Mouse (Mus musculus) ES-E14 (cell line): ENCODE results near the gene Tm9sf4.

ENCODE experiments used
- CHD2 ChIP-seq: IDR thresholded peaks from 2 replicates; pipeline ENCODE4 v1.6.1; 2014; ENCODE audit warnings: mild to moderate bottlenecking, low read depth, low read length, inconsistent platforms
- MAFK ChIP-seq: IDR thresholded peaks from 2 replicates; pipeline ENCODE4 v1.6.1; 2014; ENCODE audit warnings: mild to moderate bottlenecking, low read depth, low read length, inconsistent platforms; ENCODE audit not compliant: insufficient read depth
- ZC3H11A ChIP-seq: IDR thresholded peaks from 2 replicates; pipeline ENCODE4 v1.6.1; 2012; ENCODE audit warnings: low read depth, mild to moderate bottlenecking, inconsistent platforms, low read length, borderline replicate concordance
- ZNF384 ChIP-seq: IDR thresholded peaks from 2 replicates; pipeline ENCODE4 v1.6.1; 2012; ENCODE audit warnings: low read depth, low read length, inconsistent platforms

DNA sequence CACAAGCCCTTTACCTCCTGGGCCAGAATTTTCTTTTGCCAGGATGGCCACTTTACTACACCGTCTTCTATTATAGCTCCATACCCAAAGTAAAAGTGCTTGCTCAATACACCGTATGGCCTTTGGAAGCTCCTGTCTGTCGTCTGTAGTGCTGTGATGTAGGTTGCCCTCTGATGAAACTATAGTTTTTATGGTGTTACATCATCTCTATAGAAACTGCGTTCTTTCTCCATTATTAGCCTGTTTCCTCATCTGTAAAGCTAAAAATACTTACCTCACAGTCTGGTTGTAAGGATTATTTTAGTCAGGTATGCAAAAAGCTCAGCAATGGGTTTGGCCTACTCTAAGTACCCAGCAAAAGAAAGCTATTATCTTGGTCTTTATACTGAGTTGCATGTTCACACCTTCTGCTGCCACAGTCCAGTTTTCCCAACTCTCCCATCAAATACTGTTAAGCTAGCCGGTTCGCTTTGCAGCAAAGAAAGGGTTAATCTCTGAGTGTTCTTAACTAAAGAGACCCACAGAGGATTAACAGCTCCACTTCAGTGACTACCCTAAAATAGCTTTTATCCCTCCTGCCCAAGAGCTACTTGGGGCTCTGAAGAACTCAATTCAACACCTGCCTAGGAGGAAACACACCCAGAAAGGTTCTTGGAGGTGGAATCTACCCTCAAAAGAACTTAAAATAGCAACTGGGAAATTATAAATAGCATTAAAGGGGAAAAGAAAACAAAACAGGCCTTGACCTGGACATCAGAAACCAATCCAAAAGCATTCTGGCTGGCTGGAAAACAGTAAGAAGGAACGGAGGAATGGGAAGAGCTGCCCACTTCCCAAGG lies 78.1 kb downstream of the Tm9sf4 start:
- no peak for TF ChIP-seq CHD2
- no peak for TF ChIP-seq ZC3H11A
- no peak for TF ChIP-seq ZNF384
- TF ChIP-seq MAFK = no peak
